Mouse (Mus musculus) cerebellum, adult 9-10 months (tissue): ENCODE measurements around the gene Pphln1.
"Not testable (repeated sequence)": the region's sequence is repeated elsewhere in the genome, so short reads cannot be mapped to it uniquely, and the experiment has no call there.

Experiments
- DNase-seq: peaks from one replicate; pipeline ENCODE4 v3.0.0; 2022

Pphln1 gene

GRCm38 (mm10) chr15:93397826-93398698, at the start of gene Pphln1, which contains the start of gene Zcrb1:
Gene Pphln1 (plus strand): TSS chr15:93398350.
Gene Zcrb1 (minus strand): TSS chr15:93398334.
- DNase-seq, result peak; percentile 72

- no peak for DNase-seq
Measured at GRCm38 (mm10) chr15:93358346-93359095, 39.6 kb upstream of the Pphln1 start.

- DNase-seq, result no peak
Measured at GRCm38 (mm10) chr15:93365561-93365960, 32.6 kb upstream of the Pphln1 start.

- no peak for DNase-seq
Measured at GRCm38 (mm10) chr15:93368558-93368957, 29.6 kb upstream of the Pphln1 start.

- DNase-seq, result no peak
Measured at GRCm38 (mm10) chr15:93371838-93372237, 26.3 kb upstream of the Pphln1 start.

- not testable (repeated sequence) for DNase-seq
Measured at GRCm38 (mm10) chr15:93372525-93373119, 25.5 kb upstream of the Pphln1 start.

GRCm38 (mm10) chr15:93375696-93376095, 22.5 kb upstream of the Pphln1 start:
- DNase-seq, result no peak

- DNase-seq, result no peak
Measured at GRCm38 (mm10) chr15:93379177-93379576, 19.0 kb upstream of the Pphln1 start.

GRCm38 (mm10) chr15:93381337-93381736, 16.8 kb upstream of the Pphln1 start:
- DNase-seq, result no peak

- DNase-seq, result peak; percentile 16
Measured at GRCm38 (mm10) chr15:93397269-93397668, 881 bp upstream of the Pphln1 start.

- peak; percentile 9 for DNase-seq
Measured at GRCm38 (mm10) chr15:93398699-93399540, 770 bp downstream of the Pphln1 start.

GRCm38 (mm10) chr15:93401446-93401845, 3.3 kb downstream of the Pphln1 start:
- no peak for DNase-seq

GRCm38 (mm10) chr15:93402730-93403129, 4.6 kb downstream of the Pphln1 start:
- no peak for DNase-seq

- no peak for DNase-seq
Measured at GRCm38 (mm10) chr15:93404849-93405248, 6.7 kb downstream of the Pphln1 start.

- no peak for DNase-seq
Measured at GRCm38 (mm10) chr15:93405446-93405986, 7.4 kb downstream of the Pphln1 start.

GRCm38 (mm10) chr15:93406492-93406891, 8.3 kb downstream of the Pphln1 start:
- no peak for DNase-seq

- DNase-seq, result no peak
Measured at GRCm38 (mm10) chr15:93412445-93412844, 14.3 kb downstream of the Pphln1 start.

- no peak for DNase-seq
Measured at GRCm38 (mm10) chr15:93414456-93414855, 16.3 kb downstream of the Pphln1 start.

- no peak for DNase-seq
Measured at GRCm38 (mm10) chr15:93416300-93416699, 18.1 kb downstream of the Pphln1 start.

- DNase-seq, result no peak
Measured at GRCm38 (mm10) chr15:93420596-93420995, 22.4 kb downstream of the Pphln1 start.

GRCm38 (mm10) chr15:93422537-93422936, 24.4 kb downstream of the Pphln1 start:
- DNase-seq, result no peak

- DNase-seq, result no peak
Measured at GRCm38 (mm10) chr15:93433811-93434210, 35.7 kb downstream of the Pphln1 start.
